Mouse (Mus musculus) urinary bladder, postnatal 4 days (tissue): ENCODE measurements at regions not wholly inside any gene's neighbourhood (a gene's known extent, or its start where the extent isn't known, plus 50 kb on each side); places are given as distances from the start of the nearest gene placed in this dataset.

ENCODE experiments used
- DNase-seq, 2 experiments: peaks; one replicate each; pipeline ENCODE4 v3.0.0; 2021 to 2022; ENCODE audit warnings: low spot score in 2 of 2

- no peak for DNase-seq
These were observed 51.9 kb upstream of the Pde7b start for GRCm38 (mm10) chr10:20776640-20777413.

DNA sequence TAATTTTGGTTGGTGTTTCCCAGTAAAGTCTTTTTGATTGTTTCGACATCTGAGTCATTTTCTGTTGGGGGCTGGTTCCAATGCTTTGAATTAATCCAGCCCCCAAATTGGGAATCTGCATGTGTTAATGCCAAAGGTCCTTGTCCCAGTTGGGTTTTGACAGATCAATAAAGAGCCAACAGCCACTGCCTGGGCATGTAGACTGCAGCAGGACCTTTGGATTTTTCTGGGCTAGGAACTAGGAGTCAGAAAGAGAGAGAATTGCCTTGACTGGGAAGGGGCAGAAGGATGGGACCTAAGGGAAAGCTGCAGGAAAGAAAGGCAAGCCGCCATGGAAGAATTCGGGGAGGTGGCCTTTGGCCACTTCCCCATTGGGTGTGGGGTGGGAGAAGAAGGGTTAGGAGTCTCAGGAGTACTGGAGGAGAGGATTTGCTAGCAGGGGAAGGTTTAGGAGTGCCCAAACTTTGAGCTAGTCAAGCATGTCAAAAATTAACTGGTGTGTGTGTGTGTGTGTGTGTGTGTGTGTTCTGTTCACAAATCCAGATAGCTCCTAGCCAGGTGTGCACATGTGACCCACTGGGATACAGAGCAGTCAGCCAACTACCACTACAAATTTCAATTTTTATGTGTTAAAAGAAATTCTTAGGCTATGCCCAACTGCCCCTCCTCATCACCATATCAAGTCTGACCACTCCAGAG, 51.0 kb upstream of the Pde7b start:
- DNase-seq = no peak
